Mouse (Mus musculus): ENCODE data around the gene Arpin.

Arpin gene

DNA sequence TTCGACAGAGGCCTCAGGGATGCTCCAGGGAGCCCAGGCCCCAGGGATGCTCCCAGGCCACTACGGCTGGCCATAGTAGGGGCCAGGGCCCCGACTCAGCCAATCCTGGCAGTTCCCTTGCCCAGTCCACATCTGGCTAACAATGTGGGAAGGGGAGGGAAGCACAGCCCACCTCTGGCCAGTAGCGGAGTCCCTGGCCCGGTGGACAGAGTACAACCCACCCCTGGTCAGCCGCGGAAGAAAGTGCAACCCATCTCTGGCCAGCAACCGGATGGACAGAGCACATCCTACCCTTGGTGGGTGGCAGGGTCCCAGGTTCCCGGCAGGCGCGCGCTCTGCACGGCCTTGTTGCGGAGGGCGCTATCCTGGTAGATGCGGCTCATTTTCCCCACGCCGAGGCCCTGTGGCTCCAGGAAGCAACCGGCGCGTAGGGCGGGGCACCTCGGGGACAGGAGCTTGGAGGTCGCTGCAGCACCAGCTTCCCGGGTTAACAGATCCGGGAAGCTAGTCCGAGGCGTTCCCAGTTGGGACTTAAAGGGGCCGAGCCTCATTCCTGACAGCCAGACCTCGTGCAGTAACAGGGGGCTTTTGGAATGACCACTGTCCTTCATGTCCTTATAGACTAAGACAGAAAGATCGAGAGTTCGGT is at the start of gene Arpin:
Gene Arpin (minus strand): TSS at position 498 of the 649 bp plus-strand sequence.
- DNase-seq (ENCODE audit: low spot score in 2 of 2), result peak in 1 of 2 experiments; percentile 21

DNA sequence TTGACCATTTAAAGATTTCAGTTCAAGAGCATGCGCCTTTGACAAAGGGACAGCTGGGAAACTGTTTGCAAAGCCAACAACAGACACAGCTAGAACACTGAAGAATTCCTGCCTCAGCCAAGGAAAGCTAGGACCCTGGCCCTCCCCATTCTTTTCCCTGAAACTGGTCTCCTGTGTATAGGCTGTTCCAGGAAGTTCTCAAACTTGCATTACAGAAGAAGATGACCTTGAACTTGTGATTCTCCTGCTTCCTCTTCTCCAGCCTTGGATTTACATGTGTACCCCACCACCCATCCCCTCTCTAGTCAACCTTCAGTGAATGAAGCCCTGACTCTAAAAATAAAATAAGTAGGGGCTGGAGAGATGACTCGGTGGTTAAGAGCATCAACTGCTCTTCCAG is 40.2 kb upstream of the Arpin start:
- DNase-seq (ENCODE audit: low spot score in 2 of 2), result no peak

DNA sequence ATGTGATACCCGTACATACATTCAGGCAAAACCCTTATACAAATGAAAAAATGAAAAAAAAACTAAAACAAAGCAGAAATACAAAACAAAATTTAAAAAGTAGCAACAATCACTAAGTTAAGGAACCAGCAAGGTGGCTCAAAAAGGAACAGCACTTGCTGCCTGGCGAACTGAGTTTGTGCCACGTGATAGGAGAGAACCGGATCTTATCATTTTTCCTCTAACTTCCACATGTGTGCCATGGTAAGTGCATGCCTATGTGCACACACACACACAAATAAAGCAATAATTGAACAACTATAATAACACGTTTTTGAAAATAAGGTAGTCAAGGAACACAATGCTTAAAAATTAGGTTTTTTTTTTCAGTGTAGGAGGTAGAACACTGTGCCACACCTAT is 37.0 kb upstream of the Arpin start:
- no peak for DNase-seq (ENCODE audit: low spot score in 2 of 2)

DNA sequence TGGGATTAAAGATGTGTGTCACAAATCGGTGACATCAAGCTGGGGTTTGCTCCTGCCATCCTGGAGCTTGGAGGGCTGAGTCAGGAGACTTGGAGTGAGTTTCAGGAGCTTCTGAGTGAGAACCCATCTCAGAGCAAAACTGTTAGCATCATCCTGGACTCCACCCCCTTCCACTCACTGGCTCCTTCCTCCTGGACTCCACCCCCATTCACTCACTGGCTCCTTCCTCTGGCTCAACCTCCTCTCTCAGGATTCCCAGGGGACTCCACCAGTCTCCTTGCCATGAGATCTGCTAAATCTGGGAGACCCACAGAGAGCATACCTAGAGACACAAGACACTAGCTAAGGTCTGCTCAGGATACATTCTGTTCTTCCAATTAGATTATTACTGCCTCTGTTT is 35.2 kb upstream of the Arpin start:
- no peak for DNase-seq (ENCODE audit: low spot score in 2 of 2)

DNA sequence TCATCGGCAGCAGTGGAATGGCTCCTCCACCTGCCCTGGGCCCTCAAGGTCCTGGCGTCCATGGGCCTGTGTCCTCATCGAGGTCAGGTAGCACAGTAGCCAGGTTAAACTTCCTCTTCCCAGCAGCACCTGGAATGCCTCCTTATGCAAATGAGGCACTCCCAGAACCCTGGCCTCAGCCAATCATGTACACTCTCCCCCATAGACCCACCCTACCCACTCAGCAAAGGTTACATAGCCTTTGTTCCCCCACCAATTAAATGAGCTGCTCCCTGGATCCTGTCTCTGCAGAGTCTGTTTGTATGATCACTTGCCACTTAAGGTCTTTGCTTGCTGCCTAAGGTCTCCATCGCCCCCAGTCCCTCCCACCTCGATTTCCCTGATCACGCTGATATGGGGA is 33.2 kb upstream of the Arpin start:
- DNase-seq (ENCODE audit: low spot score in 2 of 2), result no peak

DNA sequence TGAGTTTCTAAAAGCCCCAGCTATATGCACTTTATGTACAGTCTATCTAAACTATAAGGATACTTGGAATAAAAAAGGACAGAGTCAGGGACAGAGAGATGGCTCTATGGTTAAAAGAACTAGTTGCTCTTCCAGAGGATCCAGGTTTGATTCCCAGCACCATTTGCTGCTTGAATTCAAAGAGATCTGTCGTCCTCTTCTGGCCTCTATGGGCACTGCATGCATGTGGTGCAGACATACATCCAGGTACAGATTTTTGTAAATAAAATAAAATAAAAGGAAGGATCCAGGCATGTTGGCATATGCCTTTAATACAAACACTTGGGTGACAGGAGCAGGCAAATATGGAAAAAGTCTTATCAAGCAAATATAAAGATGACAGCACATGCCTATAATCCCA is 26.4 kb upstream of the Arpin start:
- DNase-seq (ENCODE audit: low spot score in 2 of 2), result no peak

DNA sequence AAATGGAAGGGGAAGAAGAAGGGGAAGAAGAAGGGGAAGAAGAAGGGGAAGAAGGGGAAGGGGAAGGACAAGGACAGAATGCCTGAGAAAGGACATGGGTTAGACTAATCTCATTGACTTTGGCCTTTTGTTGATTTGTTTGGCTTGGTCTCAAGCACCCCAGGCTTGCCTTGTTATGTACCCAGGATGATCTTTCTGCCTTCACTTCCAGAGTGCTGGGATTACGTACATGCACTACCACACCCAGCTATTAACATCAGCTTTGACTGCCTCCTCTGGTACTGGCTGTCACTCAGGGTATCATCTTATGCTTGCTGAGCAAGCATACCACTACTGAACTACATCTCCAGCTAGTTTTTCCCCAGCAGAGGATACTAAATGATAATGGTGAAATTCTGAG is 21.0 kb upstream of the Arpin start:
- DNase-seq (ENCODE audit: low spot score in 2 of 2), result no peak

DNA sequence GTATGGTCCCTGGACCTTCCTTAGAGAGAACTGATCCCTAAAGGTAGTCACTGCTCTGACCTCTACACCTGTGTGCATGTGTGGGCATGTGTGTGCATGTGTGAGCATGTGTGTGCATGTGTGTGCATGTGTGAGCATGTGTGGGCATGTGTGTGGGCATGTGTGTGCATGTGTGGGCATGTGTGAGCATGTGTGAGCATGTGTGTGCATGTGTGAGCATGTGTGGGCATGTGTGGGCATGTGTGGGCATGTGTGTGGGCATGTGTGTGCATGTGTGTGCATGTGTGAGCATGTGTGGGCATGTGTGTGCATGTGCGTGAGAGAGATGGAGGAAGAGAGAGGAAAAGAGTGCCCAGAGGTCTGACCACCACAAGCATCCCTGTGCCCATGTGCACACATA is 19.7 kb upstream of the Arpin start:
- no peak for DNase-seq (ENCODE audit: low spot score in 2 of 2)

DNA sequence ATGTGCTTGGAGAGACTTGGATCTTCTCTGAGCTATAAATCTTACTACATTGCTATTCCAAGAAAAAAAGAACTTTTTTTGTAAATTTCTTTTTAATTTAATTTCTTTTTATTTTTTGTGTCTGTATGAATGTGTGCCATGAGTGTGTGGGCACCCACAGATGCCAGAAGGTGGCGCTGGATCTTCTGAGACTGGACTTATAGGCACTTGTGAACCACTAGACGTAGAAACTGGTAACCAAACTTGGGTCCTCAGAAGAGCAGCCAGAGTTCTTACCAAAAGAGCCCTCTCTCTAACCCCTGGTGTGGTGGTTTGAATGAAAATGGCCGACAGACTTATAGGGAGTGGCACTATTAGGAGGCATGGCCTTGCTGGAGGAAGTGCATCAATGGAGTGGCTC is 15.9 kb upstream of the Arpin start:
- DNase-seq (ENCODE audit: low spot score in 2 of 2), result no peak

DNA sequence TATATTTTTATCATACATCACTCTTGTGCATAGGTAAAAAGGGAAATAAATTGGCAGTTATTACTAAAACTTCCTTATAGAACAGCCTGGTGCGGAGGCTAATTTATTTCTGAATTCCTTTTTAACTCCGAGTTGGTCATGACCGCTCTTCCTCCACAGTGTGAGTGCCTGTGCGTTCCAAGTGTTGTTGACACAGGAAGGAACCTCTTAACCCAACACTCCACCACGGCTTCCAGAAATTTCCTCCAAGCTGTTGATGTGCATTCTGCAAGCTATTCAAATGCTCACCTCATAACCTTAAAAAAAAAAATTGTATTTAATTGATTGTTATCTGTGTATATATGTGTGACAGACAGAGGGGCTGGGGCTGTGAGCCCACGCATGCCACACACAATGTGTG is 15.1 kb upstream of the Arpin start:
- DNase-seq (ENCODE audit: low spot score in 2 of 2), result no peak

DNA sequence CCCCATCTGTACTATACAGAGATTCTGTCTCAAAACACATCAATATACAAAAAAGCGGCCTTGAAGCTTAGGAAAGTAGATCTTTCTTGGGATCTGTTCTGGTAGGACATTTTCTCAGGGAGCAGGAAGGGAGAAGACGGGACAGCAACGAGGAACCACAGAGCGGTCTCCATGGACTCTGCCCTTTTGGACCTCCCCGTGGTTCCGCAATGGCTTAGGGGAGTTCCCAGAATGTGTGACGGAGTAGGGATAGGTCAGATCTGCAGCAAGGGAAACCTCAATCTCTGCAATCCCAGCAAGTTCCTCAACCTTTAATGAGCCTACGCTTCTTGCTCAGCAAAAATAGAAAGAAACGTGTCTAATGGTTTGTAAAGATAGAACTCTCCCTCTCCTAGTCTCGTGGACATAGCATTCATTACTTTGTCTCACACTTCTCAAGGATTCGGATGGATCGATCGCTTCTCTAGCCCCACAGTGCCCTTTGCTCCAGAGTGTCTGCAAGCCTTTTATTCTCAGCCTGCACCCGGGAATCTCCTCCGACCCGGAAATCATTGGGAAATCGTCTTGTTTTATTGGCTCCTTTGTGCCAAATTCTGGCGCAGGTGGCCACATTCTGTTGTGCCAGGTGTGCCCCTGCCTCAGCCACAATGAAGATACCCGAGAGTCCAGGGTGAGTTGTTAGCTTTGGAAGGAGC is 499 bp upstream of the Arpin start:
- DNase-seq (ENCODE audit: low spot score in 2 of 2), result no peak

DNA sequence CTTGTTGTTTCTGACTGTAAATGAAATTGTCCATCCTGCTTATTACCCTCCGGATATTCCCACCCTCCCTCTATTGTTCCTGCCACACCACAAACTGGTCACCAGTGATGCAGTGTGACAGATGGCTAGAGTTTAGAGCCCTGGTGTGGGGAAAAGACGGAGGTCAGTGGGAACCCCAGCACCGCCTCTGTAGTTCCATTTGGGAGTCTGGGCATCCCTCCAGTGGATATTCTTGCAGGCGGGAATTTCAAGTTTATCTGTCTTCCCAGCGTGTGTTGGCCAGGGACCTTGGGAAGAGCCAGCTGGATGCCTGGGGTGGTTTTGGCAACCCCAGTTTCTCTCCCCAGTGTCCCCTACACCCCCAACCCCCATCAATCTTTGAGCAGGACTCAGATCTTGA is 698 bp downstream of the Arpin start:
- DNase-seq (ENCODE audit: low spot score in 2 of 2), result no peak

DNA sequence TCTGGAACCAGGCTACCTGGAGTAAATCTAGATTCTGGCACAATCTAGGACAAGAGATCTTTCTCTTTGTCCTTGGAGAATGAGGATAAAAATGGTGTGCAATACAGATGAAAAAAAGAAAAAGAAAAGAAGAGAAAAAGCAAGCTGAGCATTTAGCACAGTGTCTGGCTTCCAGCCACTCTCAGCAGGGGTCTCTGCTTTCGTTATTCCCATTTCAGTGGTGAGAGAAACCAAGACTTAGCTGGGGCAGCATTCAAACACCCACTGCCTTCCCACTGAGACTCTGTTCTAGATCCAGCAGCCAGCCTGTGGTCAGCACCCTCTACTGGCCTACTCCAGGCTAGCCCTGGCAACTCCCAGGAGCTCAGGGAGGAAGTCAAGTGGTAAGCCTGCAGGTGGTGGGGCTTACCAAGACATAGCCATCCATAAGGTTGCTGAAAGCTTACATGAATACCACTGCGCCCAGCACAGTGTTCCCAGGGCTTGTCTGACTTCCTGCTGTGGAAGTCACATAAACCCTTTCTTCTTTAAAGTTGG is 6.6 kb downstream of the Arpin start:
- no peak for DNase-seq (ENCODE audit: low spot score in 2 of 2)

DNA sequence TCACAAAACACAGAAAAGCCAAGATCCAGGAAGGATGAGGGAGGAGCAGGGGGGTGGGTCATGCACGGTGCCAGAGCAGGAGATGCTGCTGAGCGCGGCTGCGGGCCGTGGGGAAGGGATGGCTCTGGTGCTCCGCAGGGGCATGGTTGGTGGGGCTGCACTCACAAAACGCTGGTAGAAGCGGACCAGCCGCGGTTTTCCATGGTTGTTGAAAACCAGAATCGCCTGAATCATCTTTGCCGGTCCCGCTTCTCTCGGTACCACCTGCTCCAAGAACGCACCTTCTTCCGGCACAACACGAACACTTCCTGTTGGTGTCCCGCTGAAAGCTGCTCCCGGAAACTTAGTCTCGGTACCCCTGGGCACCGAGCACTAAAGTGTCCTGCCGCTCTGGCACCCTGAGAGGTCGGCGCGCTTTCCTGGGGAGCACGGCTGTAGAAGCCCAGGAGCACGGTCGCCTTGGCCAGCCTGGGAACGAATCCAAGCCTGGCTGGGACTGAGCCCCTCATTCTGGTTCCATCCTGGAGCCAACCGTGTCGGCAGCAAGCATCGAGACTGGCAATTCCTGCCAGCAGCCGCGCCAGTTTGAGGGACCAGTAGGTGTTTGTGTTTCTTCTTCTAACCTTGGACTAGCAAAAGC is 14.7 kb downstream of the Arpin start, which contains the start of gene Ap3s2:
Gene Ap3s2 (minus strand): TSS at position 306 of the 640 bp plus-strand sequence.
- peak; percentile 80 to 85 for DNase-seq (ENCODE audit: low spot score in 2 of 2)

DNA sequence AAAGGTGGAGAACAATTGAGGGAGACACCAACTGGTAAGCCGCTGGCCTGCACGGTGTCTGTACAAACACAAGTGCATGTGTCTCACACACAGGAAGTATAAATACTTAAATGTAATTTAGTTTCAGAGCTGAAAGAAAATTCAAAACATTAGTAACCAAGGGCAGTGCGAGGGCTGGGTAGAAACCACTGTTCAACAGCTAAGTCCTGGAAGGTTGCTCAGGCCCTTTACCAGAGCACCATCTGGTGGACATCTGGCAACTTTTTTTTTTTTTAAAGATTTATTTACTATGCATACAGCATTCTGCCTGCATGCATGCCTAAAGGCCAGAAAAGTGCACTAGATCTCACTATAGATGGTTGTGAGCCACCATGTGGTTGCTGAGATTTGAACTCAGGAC is 20.6 kb downstream of the Arpin start:
- peak in 1 of 2 experiments; percentile 22 for DNase-seq (ENCODE audit: low spot score in 2 of 2)

DNA sequence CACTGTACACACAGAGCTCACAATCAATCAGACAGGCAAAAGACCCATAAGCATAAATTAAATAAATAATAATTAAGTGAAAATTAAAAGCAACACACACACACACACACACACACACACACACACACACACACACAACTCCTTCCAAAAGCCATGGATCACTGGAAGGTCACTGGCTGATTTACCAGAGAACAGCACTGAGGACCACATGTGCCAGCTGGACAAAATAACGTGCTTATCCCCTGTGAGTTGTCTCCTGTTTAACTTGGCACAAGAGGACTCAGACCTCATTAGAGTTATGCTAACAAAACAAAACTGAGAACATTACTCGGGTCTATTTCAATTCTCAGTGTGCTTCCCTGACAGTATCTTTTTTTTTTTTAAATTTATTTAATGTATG is 27.8 kb downstream of the Arpin start:
- DNase-seq (ENCODE audit: low spot score in 2 of 2), result no peak

DNA sequence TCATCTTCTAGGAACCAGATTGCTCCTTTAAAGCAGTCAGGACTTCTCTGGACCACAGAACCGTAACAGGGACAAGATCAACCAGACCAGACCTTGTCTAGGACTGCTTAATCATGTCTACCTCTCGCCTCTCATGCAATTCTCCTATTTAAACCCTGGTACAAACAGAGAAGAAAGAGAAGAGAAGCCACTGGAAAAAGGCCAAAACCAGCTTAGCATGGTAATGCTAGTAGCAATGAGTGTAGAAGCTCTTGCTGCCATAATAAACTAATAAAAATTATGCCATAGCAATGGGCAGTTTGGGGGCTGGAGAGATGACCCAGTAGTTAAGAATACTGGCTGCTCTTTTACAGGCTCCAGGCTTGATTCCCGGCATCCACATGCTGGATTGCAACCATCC is 28.2 kb downstream of the Arpin start:
- DNase-seq (ENCODE audit: low spot score in 2 of 2), result no peak

DNA sequence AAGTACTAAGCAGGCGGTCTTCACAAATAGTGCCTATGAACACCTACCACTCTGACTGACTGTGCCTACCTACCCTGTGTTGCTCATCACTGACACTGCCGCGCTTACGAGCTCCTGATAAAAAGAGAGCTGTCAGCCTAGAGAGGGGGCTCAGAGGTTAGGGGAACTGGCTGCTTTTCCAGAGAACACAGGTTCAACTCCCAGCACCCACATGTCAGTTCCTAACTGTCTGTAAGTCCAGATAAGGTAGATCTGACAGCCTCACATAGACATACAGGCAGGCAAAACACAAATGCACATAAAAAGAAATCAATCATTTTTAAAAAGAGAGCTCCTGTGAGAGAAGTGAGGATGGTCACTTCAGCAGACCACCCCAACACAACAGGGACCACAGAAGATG is 30.0 kb downstream of the Arpin start:
- no peak for DNase-seq (ENCODE audit: low spot score in 2 of 2)

DNA sequence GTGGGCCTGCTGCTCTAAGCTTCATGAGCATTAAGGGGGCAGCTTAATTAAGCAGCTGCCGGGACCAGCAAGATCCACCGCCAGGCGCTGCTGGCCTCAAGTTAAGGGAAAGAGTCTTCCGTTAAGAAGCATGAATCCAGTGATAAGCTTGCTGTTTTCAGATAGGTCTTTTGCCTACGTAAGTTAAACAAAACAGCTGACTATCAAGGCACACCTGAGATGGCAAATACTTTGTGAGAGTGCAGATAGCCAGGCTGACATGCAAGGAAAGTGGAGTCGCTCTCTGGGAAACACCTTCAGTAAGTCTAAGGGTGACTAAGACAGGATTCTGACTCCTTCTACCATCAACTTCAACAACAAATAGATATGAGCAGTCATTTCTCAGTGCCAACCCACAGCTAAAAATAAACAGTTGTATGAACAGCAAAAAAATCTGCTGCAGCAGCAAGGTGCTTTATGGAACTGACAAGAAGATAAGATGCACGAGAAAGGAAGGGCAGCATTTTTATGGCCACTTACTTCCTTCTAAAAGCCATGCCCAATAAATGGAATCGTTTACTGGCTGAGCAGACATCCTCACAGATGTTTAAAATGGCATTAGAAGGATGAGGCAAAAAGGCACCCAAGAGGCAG is 31.9 kb downstream of the Arpin start:
- DNase-seq (ENCODE audit: low spot score in 2 of 2), result no peak

DNA sequence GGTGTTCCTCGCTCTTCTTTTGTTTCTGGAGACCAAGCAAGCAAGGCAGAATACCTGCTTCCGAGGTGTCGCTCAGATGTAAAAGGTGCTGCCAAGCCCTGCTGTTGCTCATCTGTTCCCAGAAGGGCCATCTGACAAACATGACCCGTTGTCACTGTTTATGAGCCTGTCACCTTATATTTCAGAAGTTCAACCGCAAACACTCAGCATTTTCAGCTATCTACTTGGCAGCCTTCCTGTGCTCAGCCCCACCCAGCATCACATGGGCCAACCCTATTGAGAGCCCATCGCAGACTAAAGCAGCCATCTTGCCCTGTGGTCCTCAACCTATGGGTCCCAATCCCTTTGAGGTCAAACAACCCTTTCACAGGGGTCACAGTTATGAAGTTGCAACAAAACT is 34.4 kb downstream of the Arpin start:
- peak in 1 of 2 experiments; percentile 47 for DNase-seq (ENCODE audit: low spot score in 2 of 2)

DNA sequence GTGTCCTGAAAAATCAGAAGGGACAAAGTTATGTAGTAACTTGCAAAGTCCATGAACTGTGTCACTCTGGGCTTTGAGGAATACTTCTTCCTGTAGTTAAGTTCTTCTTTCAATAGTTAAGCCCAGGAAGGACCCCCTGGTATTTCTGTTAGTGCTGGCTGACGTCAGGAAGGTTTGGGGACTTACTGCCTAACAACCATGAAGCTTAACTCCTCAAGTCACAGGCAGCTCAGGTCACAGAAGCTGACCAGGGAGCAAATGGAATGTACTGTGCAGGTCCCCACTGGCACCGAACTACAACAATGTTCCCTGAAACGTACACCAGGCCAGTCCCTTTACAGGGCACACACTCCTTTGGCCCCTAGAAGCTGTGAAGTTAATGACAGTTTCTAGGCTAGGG is 39.9 kb downstream of the Arpin start:
- DNase-seq (ENCODE audit: low spot score in 2 of 2), result no peak

DNA sequence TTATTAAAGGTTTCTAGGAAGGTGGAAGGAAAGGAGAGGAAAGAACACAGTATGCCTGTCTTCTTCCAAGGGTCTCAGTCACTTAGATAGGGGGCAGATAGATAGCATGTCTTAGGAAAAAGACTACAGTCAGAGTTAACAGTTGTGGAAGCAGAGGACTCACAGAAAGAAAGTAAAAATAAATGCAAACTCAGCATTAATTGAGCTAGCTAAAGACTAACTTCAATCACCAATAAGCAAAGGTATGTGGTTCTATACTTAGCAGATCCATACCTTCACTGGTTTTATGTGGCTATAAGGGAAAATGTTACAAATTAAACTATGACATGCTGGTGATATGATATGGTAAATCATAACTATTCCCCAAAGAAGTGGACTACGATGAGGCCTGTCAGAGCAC is 40.4 kb downstream of the Arpin start:
- DNase-seq (ENCODE audit: low spot score in 2 of 2), result no peak

All from spleen, postnatal 10 days (tissue).